Mouse (Mus musculus) stomach, postnatal 0 days (tissue): Measurements from ENCODE around the gene Fgfr2.

Experiments used
- CTCF ChIP-seq: IDR thresholded peaks from 2 replicates; pipeline ENCODE4 v1.5.1; 2016; ENCODE audit warnings: antibody characterized with exemption, low read depth, mild to moderate bottlenecking, moderate library complexity
- EP300 ChIP-seq: optimal IDR thresholded peaks from 2 replicates; pipeline ENCODE3; 2016; ENCODE audit warnings: antibody characterized with exemption

DNA sequence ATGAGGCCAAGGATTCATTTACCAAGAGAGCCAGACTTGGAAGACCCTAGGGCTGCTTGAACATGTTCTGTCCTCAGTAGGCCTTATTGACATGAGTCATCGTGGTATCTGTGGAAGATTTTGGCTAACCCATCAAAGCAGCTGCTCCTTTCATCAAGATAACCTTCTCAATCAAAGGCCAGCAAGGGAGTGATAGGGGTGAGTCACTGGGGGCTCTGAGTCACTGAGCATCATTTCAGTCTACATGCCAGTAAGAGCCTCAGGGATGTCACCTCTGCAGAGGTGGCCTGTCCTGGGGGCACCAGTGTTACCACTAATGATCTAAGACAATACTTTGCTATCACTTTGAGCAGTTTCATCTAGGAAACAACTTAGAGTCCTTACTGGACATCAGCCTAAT lies 1292.9 kb downstream of the Fgfr2 start:
- TF ChIP-seq CTCF (no peak), EP300 (no peak)
